Mouse (Mus musculus) heart, adult 2 months (tissue): ENCODE data around the gene Oxtr. TPM values are rescaled to one million over a fixed set of nuclear protein-coding genes. Genes with fewer than 3 reads are reported as not detected.

Experiments used
- DNase-seq, 2 experiments: peaks; one replicate each; pipeline ENCODE4 v3.0.0; 2021
- H3K27ac ChIP-seq: fragments of 200-600 bp; 2 replicates; pipeline ENCODE4 v1.8.1; 2022
- H3K27me3 ChIP-seq: fragments of 200-500 bp; 2 replicates; pipeline ENCODE4 v1.6.1; 2012; ENCODE audit warnings: mild to moderate bottlenecking, low read length, inconsistent platforms, mixed read lengths; ENCODE audit not compliant: control insufficient read depth, insufficient read depth
- H3K36me3 ChIP-seq: fragments of 200-500 bp; 2 replicates; pipeline ENCODE4 v1.6.1; 2012; ENCODE audit warnings: low read length, inconsistent platforms; ENCODE audit not compliant: control insufficient read depth, insufficient read depth
- H3K4me1 ChIP-seq: fragments of 200-500 bp; 2 replicates; pipeline ENCODE4 v1.6.1; 2011; ENCODE audit warnings: low read length; ENCODE audit not compliant: control insufficient read depth, insufficient read depth
- H3K4me3 ChIP-seq: fragments of 200-600 bp; 2 replicates; pipeline ENCODE4 v1.8.1; 2022
- H3K79me2 ChIP-seq: fragments of 200-500 bp; replicated peaks from 2 replicates; pipeline ENCODE4 v1.6.1; 2012; ENCODE audit warnings: mild to moderate bottlenecking, inconsistent platforms, low read length, moderate library complexity, mixed read lengths; ENCODE audit not compliant: control insufficient read depth, insufficient read depth
- H3K9ac ChIP-seq: fragments of 200-500 bp; 2 replicates; pipeline ENCODE4 v1.6.1; 2012; ENCODE audit warnings: low read depth, mild to moderate bottlenecking, control low read depth, inconsistent platforms, low read length, mixed read lengths
- CTCF ChIP-seq: fragments of 200-600 bp; IDR thresholded peaks from 2 replicates; pipeline ENCODE4 v1.8.1; 2022; ENCODE audit warnings: antibody characterized with exemption, mild to moderate bottlenecking, moderate library complexity
- EP300 ChIP-seq: fragments of 200-500 bp; IDR thresholded peaks from 2 replicates; pipeline ENCODE4 v1.6.1; 2011; ENCODE audit warnings: low read depth, low read length, control low read depth; ENCODE audit not compliant: insufficient read depth
- POLR2A ChIP-seq: fragments of 200-500 bp; IDR thresholded peaks from 2 replicates; pipeline ENCODE4 v1.6.1; 2011; ENCODE audit warnings: mild to moderate bottlenecking, low read depth, low read length, control low read depth; ENCODE audit not compliant: insufficient read depth
- WGBS: fragments of 180-500 bp; shearing (Covaris S2); methylation state at CpG from one replicate; pipeline ENCODE4 v1.1.7; 2018; 5-methylcytosine and 5-hydroxymethylcytosine counted together
- intact Hi-C: fragments of 180-260 bp; cut with DNase I; formaldehyde crosslinking; loops from one replicate; pipeline ENCODE4 v1.15.1; 2025
- polyA plus RNA-seq: library from polyadenylated mRNA; depleted of rRNA; stranded (reverse); fragments of >200 nt; gene quantifications from 2 replicates; pipeline ENCODE4 v1.2.3, GENCODE M21; 2012
- total RNA-seq, 2 experiments: library from RNA; stranded (reverse); gene quantifications; 2 replicates each; pipeline ENCODE4 v1.2.3; 2021

Oxtr gene
- total and polyA plus RNA-seq, 3 experiments = 0.10 to 0.21 (median 0.18) TPM

DNA sequence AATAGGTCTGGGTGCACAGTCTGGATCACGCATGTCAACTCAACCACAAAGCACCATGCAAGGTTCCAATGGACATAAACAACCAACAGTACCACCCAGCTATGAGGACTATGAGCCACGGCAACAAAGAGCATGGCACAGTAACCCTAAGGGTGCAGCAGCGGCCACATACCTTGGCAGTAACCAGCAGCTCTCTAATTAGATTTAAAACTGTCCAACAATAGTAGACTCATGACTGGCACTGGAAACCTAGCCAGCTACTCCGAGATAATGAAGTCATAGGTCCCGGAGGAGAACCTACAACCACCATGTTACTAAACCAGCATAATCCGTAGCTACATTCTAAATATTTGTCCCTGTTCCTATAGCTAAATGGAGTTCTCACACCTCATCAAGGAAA is 24.8 kb upstream of the Oxtr start:
- no peak for TF ChIP-seq POLR2A
- TF ChIP-seq EP300 = 0 out of 2 replicates have a peak, but pooled peaks have one; percentile 23
- DNase-seq = peak in 1 of 2 experiments; percentile 36
- intact Hi-C loops = no loop called here
- no peaks in the 10 kb centered on the region for H3K36me3 ChIP-seq
- H3K27me3 ChIP-seq = no peaks in the 10 kb centered on the region
- no peak overlapping the region for H3K9ac ChIP-seq
- peaks cover 2% of the 10 kb centered on the region; the same call in 1 of the 2 replicates for H3K4me1 ChIP-seq
- no peak overlapping the region for H3K27ac ChIP-seq
- no peak overlapping the region for H3K4me3 ChIP-seq
- 65% methylated on average over 6 of the region's 6 CpGs for WGBS
- H3K79me2 ChIP-seq = no peaks in the 10 kb centered on the region

DNA sequence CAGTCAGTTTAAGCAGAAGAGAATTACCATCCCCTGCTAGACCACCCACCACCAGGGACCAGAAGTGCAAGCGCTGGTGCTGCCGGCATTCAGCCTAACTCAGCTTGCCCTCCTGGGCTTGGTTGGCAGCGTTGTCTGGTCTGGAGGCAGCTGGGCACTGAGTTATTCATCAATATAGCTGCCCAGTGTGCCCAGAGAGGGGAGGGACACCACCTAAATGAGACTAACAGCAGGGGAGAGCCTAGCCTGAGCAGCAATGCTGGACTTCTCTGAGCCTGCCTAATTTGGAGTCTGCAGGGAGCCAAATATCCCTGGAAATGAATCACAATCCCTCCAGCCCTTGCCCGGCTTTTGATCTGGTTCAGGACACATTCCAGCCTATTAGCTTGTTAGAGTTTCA is 20.6 kb upstream of the Oxtr start:
- Histone ChIP-seq H3K36me3 (no peaks in the 10 kb centered on the region), H3K27ac (no peak overlapping the region), H3K79me2 (no peaks in the 10 kb centered on the region), H3K9ac (no peak overlapping the region), H3K4me1 (peaks cover 2% of the 10 kb centered on the region; the same call in 1 of the 2 replicates), H3K27me3 (no peaks in the 10 kb centered on the region), H3K4me3 (no peak overlapping the region)
- intact Hi-C loops = no loop called here
- TF ChIP-seq CTCF (no peak), POLR2A (no peak), EP300 (no peak)
- 54% methylated on average over 4 of the region's 4 CpGs for WGBS
- DNase-seq = no peak

DNA sequence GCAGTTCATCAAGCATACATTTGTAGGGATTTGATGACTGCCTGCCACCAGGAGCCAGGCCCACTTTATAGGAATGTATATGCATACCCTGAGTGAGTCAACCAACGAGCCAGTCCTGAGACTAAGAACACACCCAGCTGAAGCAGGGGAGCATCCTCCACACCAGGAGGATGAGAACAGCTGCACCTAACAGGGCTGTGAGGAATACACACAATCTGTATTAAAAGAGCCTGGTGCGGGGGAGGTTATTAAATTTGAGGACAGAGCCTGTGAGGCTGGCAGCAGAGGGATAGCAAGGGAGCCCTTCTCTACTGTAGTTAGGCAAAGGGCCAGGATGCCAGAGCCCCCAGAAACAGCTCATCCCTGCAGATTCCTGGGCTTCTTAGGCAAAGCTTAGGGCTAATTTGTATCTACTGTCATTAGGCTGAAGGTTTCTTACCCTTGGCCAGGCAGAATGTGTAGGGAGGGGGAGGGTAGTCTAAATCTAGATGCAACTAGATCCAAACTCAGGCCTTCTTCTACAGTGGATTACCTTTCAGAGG is 19.9 kb upstream of the Oxtr start:
- H3K27ac ChIP-seq = no peak overlapping the region
- H3K4me1 ChIP-seq = no peaks in the 10 kb centered on the region
- H3K9ac ChIP-seq = no peak overlapping the region
- TF ChIP-seq CTCF (no peak), EP300 (no peak), POLR2A (no peak)
- no peaks in the 10 kb centered on the region for H3K36me3 ChIP-seq
- intact Hi-C loops = no loop called here
- no peaks in the 10 kb centered on the region for H3K27me3 ChIP-seq
- 87% methylated on average over 2 of the region's 2 CpGs for WGBS
- no peak for DNase-seq
- no peak overlapping the region for H3K4me3 ChIP-seq
- H3K79me2 ChIP-seq = no peaks in the 10 kb centered on the region

DNA sequence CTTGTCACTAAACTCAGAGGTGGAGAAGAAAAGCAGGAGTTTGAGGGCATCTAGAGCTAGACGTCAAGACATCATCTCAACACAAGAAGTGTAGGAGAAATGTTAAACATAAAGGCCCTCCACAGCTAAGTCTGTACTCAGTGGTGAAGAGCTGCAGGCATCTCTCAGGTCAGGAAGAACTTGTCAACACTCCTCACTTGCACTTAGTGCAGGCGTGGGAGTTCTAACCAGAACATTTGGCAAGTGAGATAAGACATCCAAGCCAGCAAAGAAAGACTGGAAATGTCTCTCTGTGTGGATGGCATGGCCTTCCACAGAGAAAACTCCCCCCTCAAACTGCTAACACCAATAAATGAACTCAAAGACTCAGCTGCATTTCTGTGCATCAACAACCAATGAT is 17.9 kb upstream of the Oxtr start:
- Histone ChIP-seq H3K4me1 (no peaks in the 10 kb centered on the region), H3K9ac (no peak overlapping the region), H3K27me3 (no peaks in the 10 kb centered on the region), H3K27ac (no peak overlapping the region), H3K4me3 (no peak overlapping the region), H3K79me2 (no peaks in the 10 kb centered on the region), H3K36me3 (no peaks in the 10 kb centered on the region)
- peak in 1 of 2 experiments; percentile 48 for DNase-seq
- WGBS = 17% methylated on average over 2 of the region's 2 CpGs
- TF ChIP-seq EP300 (0 out of 2 replicates have a peak, but pooled peaks have one; percentile 21), POLR2A (no peak)
- intact Hi-C loops = no loop called here

DNA sequence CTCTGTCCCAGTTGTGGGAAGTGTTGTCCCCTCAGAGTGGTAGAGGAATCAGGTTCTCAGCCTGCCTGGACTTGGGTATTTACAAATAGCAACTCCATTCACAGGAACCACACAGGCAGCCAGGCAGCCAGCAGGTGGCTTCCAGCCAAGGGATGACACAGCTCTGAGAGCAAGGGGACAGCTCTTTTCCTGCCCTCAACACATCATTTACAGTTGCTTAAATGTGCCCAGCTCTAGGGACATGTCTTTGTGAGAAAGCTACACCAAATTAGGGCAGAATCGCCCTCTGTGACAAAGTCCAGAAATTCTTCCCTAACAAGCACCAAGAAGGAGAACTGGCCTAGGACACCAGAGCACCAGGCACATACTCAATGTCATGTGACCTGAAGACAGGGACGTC is 11.4 kb upstream of the Oxtr start:
- TF ChIP-seq CTCF (no peak), POLR2A (no peak), EP300 (no peak)
- WGBS = 48% methylated on average over 2 of the region's 2 CpGs
- no peaks in the 10 kb centered on the region for H3K36me3 ChIP-seq
- intact Hi-C loops = no loop called here
- H3K27me3 ChIP-seq = no peaks in the 10 kb centered on the region
- no peak for DNase-seq
- no peak overlapping the region for H3K27ac ChIP-seq
- H3K79me2 ChIP-seq = no peaks in the 10 kb centered on the region
- no peak overlapping the region for H3K9ac ChIP-seq
- no peak overlapping the region for H3K4me3 ChIP-seq
- no peaks in the 10 kb centered on the region for H3K4me1 ChIP-seq

DNA sequence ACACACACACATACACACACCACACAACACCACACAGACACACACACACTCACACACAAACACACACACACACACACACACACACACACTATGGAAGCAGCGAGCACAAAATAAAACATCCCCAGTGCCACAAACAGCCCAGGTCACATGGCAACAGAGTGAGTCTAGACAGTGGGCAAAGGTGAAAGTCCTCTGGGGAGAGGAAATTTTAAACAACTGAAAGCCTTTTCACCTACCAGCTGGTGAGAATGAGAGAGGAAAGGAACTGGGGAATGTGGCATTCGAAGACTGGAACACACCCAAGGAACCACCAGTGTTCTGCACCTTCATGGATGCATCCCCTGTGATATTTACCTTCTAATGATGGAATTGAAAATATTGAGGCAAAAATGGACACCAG is 9.7 kb upstream of the Oxtr start:
- Histone ChIP-seq H3K4me1 (no peaks in the 10 kb centered on the region), H3K4me3 (no peak overlapping the region), H3K36me3 (no peaks in the 10 kb centered on the region), H3K27ac (no peak overlapping the region), H3K9ac (no peak overlapping the region), H3K27me3 (no peaks in the 10 kb centered on the region), H3K79me2 (no peaks in the 10 kb centered on the region)
- no peak for DNase-seq
- TF ChIP-seq POLR2A (no peak), CTCF (no peak), EP300 (no peak)
- WGBS = 76% methylated on average over 2 of the region's 2 CpGs
- intact Hi-C loops = loop anchor here (10.0 kb wide), 1 partner anchor 195 kb away; the partner anchor contains the start of gene Rad18
